Mouse (Mus musculus) brain, embryonic 14.5 days (tissue): Measurements from ENCODE around the gene Sh3kbp1.

Experiments used
- CTCF ChIP-seq: fragments of 200-500 bp; IDR thresholded peaks from 2 replicates; pipeline ENCODE4 v1.5.1; 2012; ENCODE audit warnings: inconsistent platforms, mild to moderate bottlenecking, moderate library complexity, borderline replicate concordance; ENCODE audit not compliant: insufficient read depth, insufficient read length; ENCODE audit errors: extremely low read depth
- POLR2A ChIP-seq: fragments of 200-500 bp; IDR thresholded peaks from 2 replicates; pipeline ENCODE4 v1.6.1; 2012; ENCODE audit warnings: mild to moderate bottlenecking, inconsistent platforms, borderline replicate concordance; ENCODE audit not compliant: poor library complexity, insufficient read depth, insufficient read length, severe bottlenecking; ENCODE audit errors: extremely low read depth

GRCm38 (mm10) chrX:159769005-159769404, 141.9 kb downstream of the Sh3kbp1 start:
- TF ChIP-seq CTCF (no peak), POLR2A (no peak)
